34 mouse cellular contexts compared by ENCODE assay signal in genomic region chr11:83429355-83429754, GRCm38 (mm10). TPM values are rescaled to one million over a fixed set of nuclear protein-coding genes. Genes with fewer than 3 reads are reported as not detected.
DNase-seq lines count a peak whose midpoint lies in the region; ATAC-seq lines count a peak whose summit lies in the region.
"Had no signal": no experiment of that assay in that cellular context is flagged by ENCODE, and none has a peak within 500 bp of the region (broad histone marks: within the 10 kb centered on the region; RNA-seq: fewer than 3 reads in every experiment).

Gas2l2 (minus strand) TSS chr11:83429455.

- 0 out of 2 replicates have a peak, but pooled peaks cover 3% of the 10 kb centered on the region for H3K4me1 ChIP-seq in embryonic facial prominence, embryonic 12.5 days
- H3K4me1 ChIP-seq in embryonic facial prominence, embryonic 10.5 days: peaks cover 16% of the 10 kb centered on the region
- H3K4me1 ChIP-seq in heart, embryonic 14.5 days (ENCODE audit: control insufficient read depth in 2 of 2, insufficient read depth in 2 of 2, low read length in 2 of 2): peaks cover 20 to 29% of the 10 kb centered on the region in 2 experiments
- no peaks in the 10 kb centered on the region for H3K4me1 ChIP-seq in hindbrain, embryonic 15.5 days (replicated peaks)
- H3K4me1 ChIP-seq in hindbrain, embryonic 14.5 days (replicated peaks; ENCODE audit: control insufficient read depth, insufficient read depth, low read length): no peaks in the 10 kb centered on the region
- no peaks in the 10 kb centered on the region for H3K4me1 ChIP-seq in hindbrain, embryonic 16.5 days (ENCODE audit: control insufficient read depth, insufficient read depth, low read depth, low read length)
- H3K4me1 ChIP-seq: midbrain, embryonic 15.5 days had no signal

- H3K36me3 ChIP-seq in embryonic facial prominence, embryonic 12.5 days: no peaks in the 10 kb centered on the region
- no peaks in the 10 kb centered on the region for H3K36me3 ChIP-seq in embryonic facial prominence, embryonic 10.5 days (replicated peaks)
- no peaks in the 10 kb centered on the region for H3K36me3 ChIP-seq in heart, embryonic 14.5 days (ENCODE audit: control insufficient read depth, insufficient read depth, low read length)
- H3K36me3 ChIP-seq in hindbrain, embryonic 15.5 days: no peaks in the 10 kb centered on the region
- H3K36me3 ChIP-seq in hindbrain, embryonic 14.5 days (replicated peaks; ENCODE audit: control insufficient read depth, insufficient read depth): no peaks in the 10 kb centered on the region
- no peaks in the 10 kb centered on the region for H3K36me3 ChIP-seq in hindbrain, embryonic 16.5 days (ENCODE audit: control insufficient read depth, insufficient read depth, low read length)
- H3K36me3 ChIP-seq: forebrain, embryonic 10.5 days; G1E; liver, embryonic 15.5 days; midbrain, embryonic 10.5 days; midbrain, embryonic 15.5 days had no signal

- no peak for ATAC-seq in embryonic facial prominence, embryonic 12.5 days (ENCODE audit: insufficient number of reproducible peaks, insufficient read depth, low FRiP score, low TSS enrichment)
- ATAC-seq in heart, embryonic 14.5 days (ENCODE audit: insufficient number of reproducible peaks, insufficient read depth, low FRiP score, low read depth): no peak
- no peak for ATAC-seq in hindbrain, embryonic 15.5 days (ENCODE audit: low FRiP score, low read depth)
- ATAC-seq in hindbrain, embryonic 14.5 days (ENCODE audit: low FRiP score): no peak
- no peak for ATAC-seq in hindbrain, embryonic 16.5 days
- ATAC-seq: forebrain, embryonic 16.5 days; midbrain, embryonic 15.5 days had no signal

- H3K9me3 ChIP-seq in embryonic facial prominence, embryonic 12.5 days: no peaks in the 10 kb centered on the region
- H3K9me3 ChIP-seq in embryonic facial prominence, embryonic 10.5 days: no peaks in the 10 kb centered on the region
- H3K9me3 ChIP-seq in heart, embryonic 14.5 days (ENCODE audit: control insufficient read depth, low read length): no peaks in the 10 kb centered on the region
- no peaks in the 10 kb centered on the region for H3K9me3 ChIP-seq in hindbrain, embryonic 15.5 days
- no peaks in the 10 kb centered on the region for H3K9me3 ChIP-seq in hindbrain, embryonic 14.5 days (ENCODE audit: control insufficient read depth, low read length)
- no peaks in the 10 kb centered on the region for H3K9me3 ChIP-seq in hindbrain, embryonic 16.5 days (ENCODE audit: control insufficient read depth, low read length)
- H3K9me3 ChIP-seq: forebrain, embryonic 10.5 days; G1E; liver, embryonic 15.5 days; midbrain, embryonic 10.5 days; midbrain, embryonic 15.5 days had no signal

- 47% methylated on average over 5 of the region's 5 CpGs for WGBS in embryonic facial prominence, embryonic 12.5 days
- WGBS in embryonic facial prominence, embryonic 10.5 days: 52% methylated on average over 5 of the region's 5 CpGs
- WGBS in heart, embryonic 14.5 days: 43% methylated on average over 5 of the region's 5 CpGs
- 53% methylated on average over 5 of the region's 5 CpGs for WGBS in hindbrain, embryonic 15.5 days
- WGBS in hindbrain, embryonic 14.5 days: 50% methylated on average over 5 of the region's 5 CpGs
- 58% methylated on average over 5 of the region's 5 CpGs for WGBS in hindbrain, embryonic 16.5 days

- intact Hi-C loops in heart, postnatal 14 days (cut with DNase I): no loop called here

- peak within 1 kb of the TSS; percentile 7; the same call in 1 of the 2 replicates for H3K9ac ChIP-seq in embryonic facial prominence, embryonic 12.5 days
- H3K9ac ChIP-seq in heart, embryonic 14.5 days (ENCODE audit: low read length): peak within 1 kb of the TSS; percentile 18; the same call in 1 of the 2 replicates
- H3K9ac ChIP-seq in hindbrain, embryonic 15.5 days: no peak within 1 kb of the TSS
- H3K9ac ChIP-seq in hindbrain, embryonic 14.5 days: no peak within 1 kb of the TSS
- H3K9ac ChIP-seq in hindbrain, embryonic 16.5 days (ENCODE audit: low read depth, low read length): no peak within 1 kb of the TSS
- H3K9ac ChIP-seq: liver, embryonic 15.5 days; lung, embryonic 14.5 days; midbrain, embryonic 15.5 days had no signal

- H3K27ac ChIP-seq in embryonic facial prominence, embryonic 12.5 days: no peak within 1 kb of the TSS
- H3K27ac ChIP-seq in embryonic facial prominence, embryonic 10.5 days (replicated peaks): no peak within 1 kb of the TSS
- H3K27ac ChIP-seq in heart, embryonic 14.5 days (replicated peaks in 1 of 2; ENCODE audit: control insufficient read depth in 1 of 2, insufficient read depth in 1 of 2, low read depth in 2 of 2, low read length in 2 of 2): no peak within 1 kb of the TSS
- H3K27ac ChIP-seq in hindbrain, embryonic 15.5 days (replicated peaks): no peak within 1 kb of the TSS
- no peak within 1 kb of the TSS for H3K27ac ChIP-seq in hindbrain, embryonic 14.5 days
- H3K27ac ChIP-seq in hindbrain, embryonic 16.5 days (ENCODE audit: low read depth, low read length): no peak within 1 kb of the TSS
- H3K27ac ChIP-seq: forebrain, embryonic 10.5 days; gastrocnemius, adult 2 months; heart, adult 2 months; liver, embryonic 15.5 days; midbrain, embryonic 10.5 days; midbrain, embryonic 15.5 days; stomach, postnatal 0 days had no signal

- peak within 1 kb of the TSS; percentile 10 for H3K4me2 ChIP-seq in embryonic facial prominence, embryonic 12.5 days (replicated peaks)
- H3K4me2 ChIP-seq in heart, embryonic 14.5 days (ENCODE audit: low read length): peak within 1 kb of the TSS; percentile 17
- peak within 1 kb of the TSS; percentile 9; the same call in 1 of the 2 replicates for H3K4me2 ChIP-seq in hindbrain, embryonic 15.5 days
- H3K4me2 ChIP-seq in hindbrain, embryonic 14.5 days (replicated peaks): no peak within 1 kb of the TSS
- H3K4me2 ChIP-seq in hindbrain, embryonic 16.5 days (ENCODE audit: low read length): peak within 1 kb of the TSS; percentile 5
- H3K4me2 ChIP-seq: liver, embryonic 15.5 days; lung, embryonic 14.5 days; midbrain, embryonic 15.5 days had no signal

- DNase-seq in embryonic facial prominence, embryonic 10.5 days (ENCODE audit: low spot score): no peak
- DNase-seq in heart, postnatal 14 days: no peak
- DNase-seq in hindbrain, embryonic 14.5 days (ENCODE audit: low spot score): no peak
- DNase-seq in lung, postnatal 14 days: no peak
- DNase-seq: adrenal gland, adult 8-10 months; cerebellum, adult 8-10 months; cerebellum, postnatal 25 days; gastrocnemius, adult 2 months; gastrocnemius, postnatal 36 days; heart, adult 2 months; kidney, adult 18-20 months; kidney, postnatal 36 days; left cerebral cortex, postnatal 4 days; lung, embryonic 14.5 days; right cerebral cortex, adult 18-20 months; thymus, adult 18-20 months; thymus, postnatal 25 days had no signal

- H3K4me3 ChIP-seq in embryonic facial prominence, embryonic 12.5 days: no peak within 1 kb of the TSS
- no peak within 1 kb of the TSS for H3K4me3 ChIP-seq in embryonic facial prominence, embryonic 10.5 days
- no peak within 1 kb of the TSS for H3K4me3 ChIP-seq in heart, embryonic 14.5 days (ENCODE audit: control insufficient read depth in 1 of 2, insufficient read depth in 1 of 2, low read depth in 1 of 2, low read length in 2 of 2)
- H3K4me3 ChIP-seq in hindbrain, embryonic 15.5 days: no peak within 1 kb of the TSS
- H3K4me3 ChIP-seq in hindbrain, embryonic 14.5 days (replicated peaks; ENCODE audit: low read length): no peak within 1 kb of the TSS
- no peak within 1 kb of the TSS for H3K4me3 ChIP-seq in hindbrain, embryonic 16.5 days (ENCODE audit: low read length)
- H3K4me3 ChIP-seq: forebrain, embryonic 10.5 days; gastrocnemius, adult 2 months; heart, adult 2 months; liver, embryonic 15.5 days; midbrain, embryonic 10.5 days; midbrain, embryonic 15.5 days had no signal

- peaks cover 37% of the 10 kb centered on the region for H3K27me3 ChIP-seq in embryonic facial prominence, embryonic 12.5 days
- peaks cover 54% of the 10 kb centered on the region for H3K27me3 ChIP-seq in embryonic facial prominence, embryonic 10.5 days (replicated peaks; ENCODE audit: low read depth, poor library complexity, severe bottlenecking)
- peaks cover 21% of the 10 kb centered on the region for H3K27me3 ChIP-seq in heart, embryonic 14.5 days (ENCODE audit: control insufficient read depth, insufficient read depth, low read length)
- 0 out of 2 replicates have a peak, but pooled peaks cover 9% of the 10 kb centered on the region for H3K27me3 ChIP-seq in hindbrain, embryonic 15.5 days
- H3K27me3 ChIP-seq in hindbrain, embryonic 14.5 days (ENCODE audit: control insufficient read depth, insufficient read depth, low read length): peaks cover 16% of the 10 kb centered on the region
- peaks cover 12% of the 10 kb centered on the region for H3K27me3 ChIP-seq in hindbrain, embryonic 16.5 days (replicated peaks; ENCODE audit: control insufficient read depth, insufficient read depth, low read length)

RNA-seq across cellular contexts. Expression of gene Gas2l2, which starts in this region (rescaled TPM):
- polyA plus RNA-seq in embryonic facial prominence, embryonic 12.5 days (2016; fragmentation: Nextera tagmentation; extraction: Ambion mirVana): 0.06 and 0.09 TPM in 2 replicates
- not detected in 2 replicates for polyA plus RNA-seq in embryonic facial prominence, embryonic 10.5 days (2016; fragmentation: Nextera tagmentation; extraction: Ambion mirVana)
- 0.09 TPM in 1 of 2 replicates, not detected in the other for polyA plus RNA-seq in heart, embryonic 14.5 days (2014; fragmentation: Nextera tagmentation; extraction: Ambion mirVana)
- total RNA-seq in heart, postnatal 14 days (2021): under 1 TPM in 1 of 2 experiments, not detected in 1; 0.24 TPM
- polyA plus RNA-seq in hindbrain, embryonic 15.5 days (2015; fragmentation: Nextera tagmentation; extraction: Ambion mirVana): 0.41 and 0.91 TPM in 2 replicates
- polyA plus RNA-seq in hindbrain, embryonic 14.5 days (2014; fragmentation: Nextera tagmentation; extraction: Ambion mirVana): 0.97 and 1.5 TPM in 2 replicates
- 0.92 and 1.2 TPM in 2 replicates for polyA plus RNA-seq in hindbrain, embryonic 16.5 days (2015; fragmentation: Nextera tagmentation; extraction: Ambion mirVana)
- total RNA-seq: CH12.LX; gastrocnemius, adult 2 months; gastrocnemius, postnatal 36 days; heart, adult 2 months; liver, adult 2 months had no signal
- polyA plus RNA-seq: C2C12; embryonic facial prominence, embryonic 11.5 days; forebrain, embryonic 10.5 days; G1E; kidney, embryonic 16.5 days; liver, adult 2 months; liver, embryonic 15.5 days; lung, embryonic 14.5 days; midbrain, embryonic 10.5 days; spleen, adult 2 months had no signal

Comparison
In these comparisons a context has a peak if more than half of its experiments do, and no peak if none do; other contexts are left out.
1. H3K9ac ChIP-seq: peak in embryonic facial prominence, embryonic 12.5 days (single experiment) and heart, embryonic 14.5 days (single experiment); none in hindbrain, embryonic 15.5 days (single experiment), hindbrain, embryonic 14.5 days (single experiment) and hindbrain, embryonic 16.5 days (single experiment).